Mouse (Mus musculus) heart, embryonic 11.5 days (tissue): ENCODE results near the gene Defb29. TPM values are rescaled to one million over a fixed set of nuclear protein-coding genes. Genes with fewer than 3 reads are reported as not detected.

Source experiments
- ATAC-seq: fragments of 200-750 bp; cut with Nextera tagmentation; replicated peaks from 2 replicates; pipeline ENCODE4 v1.8.0; 2017; ENCODE audit warnings: moderate library complexity; ENCODE audit not compliant: insufficient number of reproducible peaks, low FRiP score, low TSS enrichment
- H3K27ac ChIP-seq: fragments of 300-500 bp; sonication (generic); 2 replicates; pipeline ENCODE4 v1.5.1; 2014; ENCODE audit warnings: mild to moderate bottlenecking, low read depth, low read length
- H3K27me3 ChIP-seq: fragments of 300-500 bp; sonication (generic); 2 replicates; pipeline ENCODE4 v1.6.1; 2014; ENCODE audit warnings: mild to moderate bottlenecking, low read length, mixed read lengths; ENCODE audit not compliant: control insufficient read depth, insufficient read depth
- H3K36me3 ChIP-seq: fragments of 300-500 bp; sonication (generic); 2 replicates; pipeline ENCODE4 v1.6.1; 2014; ENCODE audit warnings: mild to moderate bottlenecking, low read length, moderate library complexity, mixed read lengths; ENCODE audit not compliant: control insufficient read depth, insufficient read depth
- H3K4me1 ChIP-seq: fragments of 300-500 bp; sonication (generic); 2 replicates; pipeline ENCODE4 v1.6.1; 2014; ENCODE audit warnings: low read length; ENCODE audit not compliant: control insufficient read depth, insufficient read depth
- H3K4me2 ChIP-seq: fragments of 300-500 bp; sonication (generic); 2 replicates; pipeline ENCODE4 v1.6.1; 2014; ENCODE audit warnings: mild to moderate bottlenecking, moderate library complexity
- H3K4me3 ChIP-seq: fragments of 300-500 bp; sonication (generic); 2 replicates; pipeline ENCODE4 v1.5.1; 2014; ENCODE audit warnings: low read depth, low read length
- H3K9ac ChIP-seq: fragments of 300-500 bp; sonication (generic); 2 replicates; pipeline ENCODE4 v1.6.1; 2014; ENCODE audit warnings: mild to moderate bottlenecking, low read depth, low read length, moderate library complexity
- H3K9me3 ChIP-seq: fragments of 300-500 bp; sonication (generic); replicated peaks from 2 replicates; pipeline ENCODE4 v1.6.1; 2016; ENCODE audit warnings: low read length; ENCODE audit not compliant: control insufficient read depth
- WGBS: fragments of 180-500 bp; shearing (Covaris S2); extraction: QIAGEN DNeasy Blood & Tissue Kit; methylation state at CpG from one replicate; pipeline ENCODE4 v1.1.7; 2014; ENCODE audit not compliant: insufficient replicate concordance; 5-methylcytosine and 5-hydroxymethylcytosine counted together
- polyA plus RNA-seq: library from polyadenylated mRNA; unstranded; fragments of >200 nt; fragmentation: Nextera tagmentation; extraction: Ambion mirVana; gene quantifications from 2 replicates; pipeline ENCODE4 v1.2.1, GENCODE M21; 2014

The Defb29 gene
- not detected in 2 replicates for polyA plus RNA-seq

DNA sequence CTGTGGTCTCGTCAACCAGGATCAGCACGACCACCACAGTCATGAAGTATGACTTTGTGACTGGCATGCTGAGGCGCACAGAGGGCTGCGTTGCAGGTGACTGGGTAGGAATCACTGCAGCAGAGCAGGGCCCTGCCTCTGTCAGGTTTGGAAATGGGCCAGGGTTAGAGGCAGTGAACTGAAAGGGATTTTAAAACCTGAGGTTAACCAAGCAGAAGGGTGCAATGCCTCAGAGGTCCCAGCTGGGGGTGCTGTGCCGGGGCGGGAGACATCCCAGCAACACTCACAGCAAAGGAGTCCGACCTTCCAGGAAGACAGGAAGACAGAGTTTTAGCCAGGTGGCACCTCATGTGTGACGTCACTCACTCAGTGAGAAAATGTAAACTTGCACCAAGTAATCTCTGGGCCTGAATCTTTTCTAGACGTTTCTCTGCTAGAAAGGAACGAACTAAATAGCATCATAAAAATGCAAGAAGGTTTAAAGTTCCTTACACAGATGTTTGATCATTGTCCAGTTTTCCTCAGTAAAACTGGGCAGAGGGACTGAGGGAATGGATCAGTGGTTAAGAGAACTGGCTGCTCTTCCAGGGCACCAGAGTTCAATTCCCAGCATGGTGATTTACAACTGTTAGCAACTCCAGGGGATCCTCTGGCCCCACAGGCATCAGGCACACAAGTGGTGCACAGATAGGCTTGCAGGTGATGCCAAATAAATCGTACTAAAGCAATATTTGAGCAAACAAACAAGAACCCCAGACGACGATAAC, at the start of gene Defb29:
Defb29 (minus strand) TSS at position 155 of the 767 bp plus-strand sequence.
- 53% methylated on average over 13 of the region's 13 CpGs for WGBS
- H3K27me3 ChIP-seq = no peaks in the 10 kb centered on the region

DNA sequence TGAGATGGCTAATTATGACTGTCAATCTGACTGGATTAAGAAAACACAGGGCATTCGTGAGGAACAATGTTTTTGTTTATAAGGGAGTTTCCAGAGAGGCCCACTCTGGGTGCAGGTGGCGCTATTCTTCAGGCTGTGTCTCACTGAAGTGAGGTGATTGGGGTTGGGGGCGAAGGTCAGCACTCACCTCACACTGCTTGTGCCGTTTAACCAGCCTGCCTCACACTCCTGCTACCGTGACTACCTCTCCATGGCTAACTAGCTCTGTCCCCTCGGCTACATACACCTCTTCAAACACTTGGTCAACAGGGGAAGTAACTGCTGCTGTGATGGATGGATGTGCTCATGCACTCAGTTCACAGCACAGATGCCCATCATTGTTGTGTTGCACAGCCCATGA, 49.1 kb upstream of the Defb29 start:
- no peak overlapping the region for H3K4me2 ChIP-seq
- WGBS = 51% methylated on average over 6 of the region's 6 CpGs
- no peaks in the 10 kb centered on the region for H3K27me3 ChIP-seq

More for the DNA sequence above, at the start of gene Defb29:
- Histone ChIP-seq H3K4me1 (no peaks in the 10 kb centered on the region), H3K36me3 (no peaks in the 10 kb centered on the region), H3K9ac (no peak within 1 kb of the TSS), H3K9me3 (no peaks in the 10 kb centered on the region), H3K4me2 (no peak within 1 kb of the TSS), H3K4me3 (no peak within 1 kb of the TSS), H3K27ac (no peak within 1 kb of the TSS)
- no peak for ATAC-seq

DNA sequence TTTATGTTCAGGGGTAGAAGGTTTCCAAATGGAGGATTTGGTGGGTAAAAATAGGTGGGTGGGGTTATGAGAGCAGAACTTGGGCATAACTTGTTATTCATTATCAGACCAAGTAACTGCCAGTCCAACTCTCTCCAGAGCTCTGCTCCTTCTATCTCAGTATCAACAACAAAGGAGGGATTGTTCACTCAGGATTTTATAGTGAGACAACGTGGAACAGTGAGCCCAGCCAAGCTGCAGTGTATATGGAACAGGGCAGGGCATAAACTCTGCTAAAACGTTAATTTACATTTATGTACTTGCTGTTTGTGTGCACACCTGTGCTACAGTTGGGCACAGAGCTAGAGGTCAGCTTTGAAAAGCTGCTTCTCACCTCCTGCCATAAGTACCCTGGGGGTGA, 48.6 kb upstream of the Defb29 start:
- no peak for ATAC-seq
- WGBS = 49% methylated on average over 2 of the region's 2 CpGs
- Histone ChIP-seq H3K9ac (no peak overlapping the region), H3K9me3 (no peaks in the 10 kb centered on the region), H3K27ac (no peak overlapping the region), H3K36me3 (no peaks in the 10 kb centered on the region), H3K27me3 (no peaks in the 10 kb centered on the region), H3K4me2 (no peak overlapping the region), H3K4me1 (no peaks in the 10 kb centered on the region), H3K4me3 (no peak overlapping the region)

More for the DNA sequence above, 49.1 kb upstream of the Defb29 start:
- no peaks in the 10 kb centered on the region for H3K36me3 ChIP-seq
- no peak overlapping the region for H3K4me3 ChIP-seq
- H3K27ac ChIP-seq = no peak overlapping the region
- no peaks in the 10 kb centered on the region for H3K4me1 ChIP-seq
- no peaks in the 10 kb centered on the region for H3K9me3 ChIP-seq
- no peak for ATAC-seq
- no peak overlapping the region for H3K9ac ChIP-seq

DNA sequence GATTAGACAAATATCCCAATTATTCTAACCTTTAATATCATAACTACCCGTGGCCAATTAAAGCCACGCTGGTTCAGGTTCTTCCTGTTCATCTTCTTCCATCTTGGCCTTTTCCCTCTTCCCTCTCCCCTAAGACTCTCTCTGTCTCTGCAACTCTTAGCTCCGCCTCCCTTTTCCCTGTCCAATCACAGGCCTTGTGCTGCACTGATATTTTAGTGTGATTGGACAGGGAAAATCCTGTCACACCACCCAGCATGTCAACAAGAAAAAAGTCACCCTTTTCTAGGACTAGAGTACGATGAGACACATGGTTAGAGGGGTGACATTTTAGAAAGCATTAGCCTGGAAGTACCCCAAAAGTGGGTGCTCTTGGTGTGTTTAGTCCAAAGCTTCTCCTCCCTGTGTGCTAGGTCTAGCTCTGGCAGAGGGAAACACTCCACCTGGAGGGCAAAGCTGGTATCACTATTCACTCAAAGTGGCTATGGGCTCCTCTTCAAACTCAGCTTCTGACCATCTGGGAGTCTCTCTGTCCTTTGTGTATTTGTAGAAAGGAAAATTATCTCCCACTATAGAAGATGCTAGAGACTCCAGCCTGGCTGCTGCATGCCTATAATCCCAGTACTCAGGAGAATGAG, 47.1 kb upstream of the Defb29 start:
- Histone ChIP-seq H3K9ac (no peak overlapping the region), H3K4me1 (no peaks in the 10 kb centered on the region), H3K4me3 (no peak overlapping the region), H3K36me3 (no peaks in the 10 kb centered on the region), H3K27ac (no peak overlapping the region), H3K4me2 (no peak overlapping the region), H3K9me3 (no peaks in the 10 kb centered on the region), H3K27me3 (no peaks in the 10 kb centered on the region)
- no peak for ATAC-seq
- WGBS = 66% methylated on average over 4 of the region's 4 CpGs

DNA sequence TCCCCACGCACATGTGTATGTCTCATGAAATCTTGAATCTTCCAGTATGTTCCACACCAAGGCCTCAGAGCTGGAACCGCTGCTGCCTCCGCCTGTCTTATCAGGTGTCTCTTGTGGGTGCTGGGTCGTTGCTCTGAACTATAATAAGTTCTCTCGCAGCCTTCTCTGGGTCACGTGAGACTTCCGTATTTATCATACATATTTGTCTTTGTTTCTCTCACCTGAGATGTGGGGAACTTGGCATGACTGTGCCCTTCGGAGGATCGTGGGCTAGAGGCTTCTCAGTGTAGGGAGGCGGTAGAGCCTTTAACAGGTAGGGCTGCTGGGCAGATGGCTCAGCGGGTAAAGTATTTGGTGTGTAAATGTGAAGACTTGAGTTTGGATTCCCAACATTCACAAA, 40.7 kb upstream of the Defb29 start:
- H3K4me1 ChIP-seq = peaks cover 6% of the 10 kb centered on the region
- ATAC-seq = no peak
- H3K27me3 ChIP-seq = no peaks in the 10 kb centered on the region
- no peak overlapping the region for H3K27ac ChIP-seq
- WGBS = 63% methylated on average over 11 of the region's 11 CpGs
- no peak overlapping the region for H3K4me3 ChIP-seq
- H3K9me3 ChIP-seq = no peaks in the 10 kb centered on the region
- H3K9ac ChIP-seq = no peak overlapping the region
- H3K36me3 ChIP-seq = no peaks in the 10 kb centered on the region
- H3K4me2 ChIP-seq = no peak overlapping the region

DNA sequence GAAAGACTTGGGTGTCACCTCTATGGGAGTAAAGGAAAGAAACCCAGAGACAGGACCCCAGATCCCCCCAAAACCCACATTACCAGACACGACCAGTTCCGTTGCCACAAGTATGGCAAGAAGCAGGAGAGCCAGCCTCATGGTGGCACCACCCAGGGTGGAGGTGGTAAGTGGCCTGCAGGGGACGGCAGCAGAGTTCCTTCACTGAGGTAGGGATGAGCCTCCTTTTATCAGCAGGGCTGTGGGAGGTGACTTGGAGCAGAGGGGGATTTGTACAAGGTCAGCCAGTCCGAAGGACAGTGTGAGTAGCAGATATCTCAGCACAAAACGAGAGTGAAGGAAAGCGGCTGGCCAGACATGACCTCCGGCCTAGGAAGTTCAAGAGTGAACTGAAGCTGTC, 40.2 kb upstream of the Defb29 start, which contains the start of gene Defb19:
Defb19 (minus strand) TSS at position 206 of the 400 bp plus-strand sequence.
- H3K9ac ChIP-seq = no peak within 1 kb of the TSS
- no peak within 1 kb of the TSS for H3K4me3 ChIP-seq
- H3K4me1 ChIP-seq = peaks cover 6% of the 10 kb centered on the region
- no peaks in the 10 kb centered on the region for H3K36me3 ChIP-seq
- no peak for ATAC-seq
- no peaks in the 10 kb centered on the region for H3K27me3 ChIP-seq
- H3K9me3 ChIP-seq = no peaks in the 10 kb centered on the region
- no peak within 1 kb of the TSS for H3K4me2 ChIP-seq
- 49% methylated on average over 7 of the region's 7 CpGs for whole genome bisulfite sequencing
- no peak within 1 kb of the TSS for H3K27ac ChIP-seq

DNA sequence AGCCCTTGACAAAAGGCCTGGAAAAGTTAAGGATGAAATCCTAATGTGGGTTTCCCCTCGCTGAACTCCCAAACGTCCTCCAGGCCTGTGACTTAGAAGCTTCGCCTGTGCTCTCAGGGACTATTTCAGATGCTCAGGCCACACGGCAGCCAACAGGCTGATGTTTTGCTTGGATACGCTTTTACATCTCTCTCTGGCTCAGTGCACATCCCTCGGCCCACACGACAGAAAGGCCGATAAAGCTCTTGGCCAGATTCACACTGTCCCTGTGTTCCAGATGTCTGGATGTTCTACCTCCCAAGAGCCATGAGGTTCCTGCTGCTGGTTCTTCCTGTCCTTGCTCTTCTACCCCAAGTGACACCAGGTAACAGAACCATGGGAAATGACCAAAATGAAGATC, 33.6 kb upstream of the Defb29 start:
- Histone ChIP-seq H3K4me2 (no peak overlapping the region), H3K36me3 (no peaks in the 10 kb centered on the region), H3K4me1 (no peaks in the 10 kb centered on the region), H3K27ac (no peak overlapping the region), H3K4me3 (no peak overlapping the region), H3K9me3 (no peaks in the 10 kb centered on the region), H3K27me3 (no peaks in the 10 kb centered on the region), H3K9ac (no peak overlapping the region)
- ATAC-seq = no peak
- 84% methylated on average over 8 of the region's 8 CpGs for WGBS

DNA sequence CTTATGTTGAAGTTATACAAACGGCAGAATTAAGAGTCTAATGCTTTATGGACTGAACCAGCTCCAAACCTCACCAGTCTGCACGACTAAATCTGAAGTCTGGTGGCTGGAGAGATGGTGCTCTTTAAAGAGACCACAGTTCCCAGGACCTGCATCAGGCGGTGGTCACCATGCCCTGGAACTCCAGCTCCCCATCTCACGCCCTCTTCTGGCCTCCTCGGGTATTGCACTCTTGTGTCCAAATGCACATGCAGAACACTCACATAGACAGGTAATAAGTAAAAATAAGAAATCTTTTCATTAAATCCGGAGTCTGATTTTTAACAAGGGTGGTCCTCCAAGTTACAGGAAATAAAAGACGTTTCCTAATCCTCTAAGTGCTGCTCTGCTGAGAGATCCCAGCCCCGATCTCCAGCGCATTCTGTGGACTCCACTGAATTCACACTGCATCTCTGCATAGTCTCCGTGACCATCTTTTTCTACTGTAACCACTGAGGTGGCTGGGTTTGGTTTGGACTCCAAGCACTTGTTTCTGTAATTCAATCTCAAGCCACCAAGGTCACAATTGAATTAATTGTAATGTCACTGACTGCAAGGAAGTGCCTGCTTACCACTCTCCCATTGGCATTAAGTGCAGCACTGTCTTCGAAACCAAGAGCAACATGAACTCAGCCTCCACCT, 32.4 kb upstream of the Defb29 start, which contains the start of gene Defb21:
Defb21 (plus strand) TSS at position 631 of the 681 bp plus-strand sequence.
- no peaks in the 10 kb centered on the region for H3K27me3 ChIP-seq
- WGBS = 55% methylated on average over 11 of the region's 11 CpGs
- no peak within 1 kb of the TSS for H3K27ac ChIP-seq
- no peak for ATAC-seq
- no peaks in the 10 kb centered on the region for H3K4me1 ChIP-seq
- no peak within 1 kb of the TSS for H3K4me3 ChIP-seq
- no peaks in the 10 kb centered on the region for H3K9me3 ChIP-seq
- no peak within 1 kb of the TSS for H3K4me2 ChIP-seq
- no peak within 1 kb of the TSS for H3K9ac ChIP-seq
- no peaks in the 10 kb centered on the region for H3K36me3 ChIP-seq
